Mouse (Mus musculus) midbrain, embryonic 13.5 days (tissue): ENCODE measurements around the gene Crip2. TPM values are rescaled to one million over a fixed set of nuclear protein-coding genes. Genes with fewer than 3 reads are reported as not detected.

Source experiments
- polyA plus RNA-seq: library from polyadenylated mRNA; unstranded; fragments of >200 nt; fragmentation: Nextera tagmentation; extraction: Ambion mirVana; gene quantifications from 2 replicates; pipeline ENCODE4 v1.2.1, GENCODE M21; 2015

The Crip2 gene
- polyA plus RNA-seq, 1 experiment from 2014 or later: 360 TPM

Other genes with a start within 250 kb of the Crip2 start
- gene Jag2, start 210.5 kb upstream of the Crip2 start, polyA plus RNA-seq: 9.4 and 10.5 TPM in 2 replicates
- 53.7 and 61.9 TPM in 2 replicates for gene Nudt14, start 198.1 kb upstream of the Crip2 start, polyA plus RNA-seq
- gene Btbd6, start 163.8 kb upstream of the Crip2 start, polyA plus RNA-seq: 36.1 and 37.8 TPM in 2 replicates
- 60.3 and 61.9 TPM in 2 replicates for gene Brf1, start 139.5 kb upstream of the Crip2 start, polyA plus RNA-seq
- 23.8 and 26.5 TPM in 2 replicates for gene Pacs2, start 125.7 kb upstream of the Crip2 start, polyA plus RNA-seq
- gene Tex22, start 65.7 kb upstream of the Crip2 start, polyA plus RNA-seq: 0.20 TPM in 1 of 2 replicates, not detected in the other
- 17.2 and 17.4 TPM in 2 replicates for gene Mta1, start 42.0 kb upstream of the Crip2 start, polyA plus RNA-seq
- gene Crip1, start 6.1 kb downstream of the Crip2 start, polyA plus RNA-seq: 31.0 and 35.1 TPM in 2 replicates
- gene Tedc1, start 16.2 kb downstream of the Crip2 start, polyA plus RNA-seq: 21.3 and 21.6 TPM in 2 replicates
- gene Tmem121, start 45.7 kb downstream of the Crip2 start, polyA plus RNA-seq: 24.7 and 30.2 TPM in 2 replicates